In the genomic region with DNA sequence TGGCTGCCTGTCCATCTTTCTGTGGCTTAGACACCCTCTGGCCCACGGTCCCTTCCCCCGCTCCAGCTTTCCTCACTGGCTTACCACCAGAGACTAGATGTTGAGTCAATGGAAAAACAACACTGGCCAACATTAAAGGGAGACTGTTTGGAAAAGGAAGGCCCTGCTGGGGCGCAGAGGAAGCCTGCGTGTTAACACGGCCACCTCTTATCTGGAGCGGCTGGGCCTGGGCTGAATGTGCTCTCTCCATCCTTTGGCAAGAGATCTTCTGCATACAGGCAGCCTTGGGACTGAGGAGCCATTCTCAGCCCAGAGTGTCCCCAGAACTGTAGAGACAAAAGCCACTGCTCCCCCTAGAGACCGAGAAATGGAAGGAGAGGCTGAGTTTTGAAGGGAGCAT, we compare ENCODE assay signal across 18 mouse cellular contexts. TPM values are rescaled to one million over a fixed set of nuclear protein-coding genes. Genes with fewer than 3 reads are reported as not detected.
A peak's percentile ranks its signal among the peaks of the same experiment; 100 is the strongest.
DNase-seq lines count a peak whose midpoint lies in the region; ATAC-seq and TF ChIP-seq lines count a peak whose summit lies in the region.
"Had no signal": no experiment of that assay in that cellular context is flagged by ENCODE, and none has a peak within 500 bp of the region (broad histone marks: within the 10 kb centered on the region; RNA-seq: fewer than 3 reads in every experiment).

No protein-coding gene starts in this region.

- 81% methylated on average over 7 of the region's 7 CpGs for WGBS in intestine, postnatal 0 days
- WGBS in intestine, embryonic 16.5 days: 80% methylated on average over 7 of the region's 7 CpGs
- 61% methylated on average over 7 of the region's 7 CpGs for WGBS in heart, embryonic 16.5 days

- no peaks in the 10 kb centered on the region for H3K9me3 ChIP-seq in intestine, postnatal 0 days (ENCODE audit: control insufficient read depth)
- H3K9me3 ChIP-seq in intestine, embryonic 16.5 days (ENCODE audit: control insufficient read depth, low read length): no peaks in the 10 kb centered on the region
- H3K9me3 ChIP-seq in heart, embryonic 16.5 days (replicated peaks; ENCODE audit: control insufficient read depth, low read length): no peaks in the 10 kb centered on the region
- H3K9me3 ChIP-seq: limb, embryonic 10.5 days; stomach, embryonic 15.5 days had no signal

- no peak overlapping the region for H3K27ac ChIP-seq in intestine, postnatal 0 days (ENCODE audit: low read depth, low read length)
- H3K27ac ChIP-seq in intestine, embryonic 16.5 days (ENCODE audit: low read length): no peak overlapping the region
- no peak overlapping the region for H3K27ac ChIP-seq in heart, embryonic 16.5 days (ENCODE audit: low read length)
- H3K27ac ChIP-seq: limb, embryonic 10.5 days; stomach, embryonic 15.5 days had no signal

- ATAC-seq in intestine, postnatal 0 days: no peak
- no peak for ATAC-seq in intestine, embryonic 16.5 days
- ATAC-seq in heart, embryonic 16.5 days (replicated peaks; ENCODE audit: extremely low read depth, insufficient read depth, low FRiP score): peak; percentile 86

- DNase-seq in cerebellum, postnatal 10 days: peak; percentile 29 to 31
- no peak for DNase-seq in cerebellum, postnatal 14 days
- peak; percentile 25 for DNase-seq in R1 (ENCODE audit: low read depth, low spot score)
- no peak for DNase-seq in layer of hippocampus, postnatal 10 days (ENCODE audit: low spot score in 2 of 2)
- DNase-seq in T-cell, adult 2 months (ENCODE audit: low spot score): no peak
- DNase-seq: adrenal gland, postnatal 25 days; cerebellum, postnatal 25 days; kidney, adult 11 months; kidney, postnatal 36 days; lung, adult 2 months; right cerebral cortex, postnatal 14 days; thymus, postnatal 4 days had no signal

- H3K9ac ChIP-seq in intestine, postnatal 0 days (ENCODE audit: low read depth, low read length): no peak overlapping the region
- no peak overlapping the region for H3K9ac ChIP-seq in intestine, embryonic 16.5 days (ENCODE audit: low read depth, low read length)
- H3K9ac ChIP-seq in heart, embryonic 16.5 days (ENCODE audit: low read length): no peak overlapping the region
- H3K9ac ChIP-seq: stomach, embryonic 15.5 days had no signal

- H3K4me1 ChIP-seq in intestine, postnatal 0 days (replicated peaks; ENCODE audit: control insufficient read depth, insufficient read depth, low read length): no peaks in the 10 kb centered on the region
- H3K4me1 ChIP-seq in intestine, embryonic 16.5 days (ENCODE audit: control insufficient read depth, insufficient read depth, low read length): no peaks in the 10 kb centered on the region
- no peaks in the 10 kb centered on the region for H3K4me1 ChIP-seq in heart, embryonic 16.5 days (ENCODE audit: control insufficient read depth, insufficient read depth, low read length)
- H3K4me1 ChIP-seq: megakaryocyte, embryonic 14.5 days; stomach, embryonic 15.5 days had no signal

- H3K4me2 ChIP-seq in intestine, postnatal 0 days (replicated peaks; ENCODE audit: low read depth): no peak overlapping the region
- no peak overlapping the region for H3K4me2 ChIP-seq in intestine, embryonic 16.5 days (ENCODE audit: low read depth, low read length)
- no peak overlapping the region for H3K4me2 ChIP-seq in heart, embryonic 16.5 days (ENCODE audit: low read depth, low read length)
- H3K4me2 ChIP-seq: stomach, embryonic 15.5 days had no signal

- no peak overlapping the region for H3K4me3 ChIP-seq in intestine, postnatal 0 days (ENCODE audit: low read depth, low read length)
- H3K4me3 ChIP-seq in intestine, embryonic 16.5 days (ENCODE audit: low read length): no peak overlapping the region
- H3K4me3 ChIP-seq in heart, embryonic 16.5 days (ENCODE audit: low read length): no peak overlapping the region
- H3K4me3 ChIP-seq: limb, embryonic 10.5 days; megakaryocyte, embryonic 14.5 days; stomach, embryonic 15.5 days had no signal

- H3K36me3 ChIP-seq in intestine, postnatal 0 days (ENCODE audit: control insufficient read depth, insufficient read depth): no peaks in the 10 kb centered on the region
- H3K36me3 ChIP-seq in intestine, embryonic 16.5 days (ENCODE audit: control insufficient read depth, insufficient read depth, low read length): no peaks in the 10 kb centered on the region
- no peaks in the 10 kb centered on the region for H3K36me3 ChIP-seq in heart, embryonic 16.5 days (ENCODE audit: control insufficient read depth, insufficient read depth)
- H3K36me3 ChIP-seq: limb, embryonic 10.5 days; stomach, embryonic 15.5 days had no signal

- peak; percentile 33 for TF ChIP-seq CTCF in intestine, postnatal 0 days (IDR thresholded peaks at IDR 0.05; ENCODE audit: low read depth)

- peaks cover 11% of the 10 kb centered on the region for H3K27me3 ChIP-seq in intestine, postnatal 0 days (replicated peaks; ENCODE audit: control insufficient read depth, insufficient read depth, low read length)
- H3K27me3 ChIP-seq in intestine, embryonic 16.5 days (replicated peaks; ENCODE audit: control insufficient read depth, insufficient read depth, low read length): no peaks in the 10 kb centered on the region; the same call in 1 of the 2 replicates
- no peaks in the 10 kb centered on the region for H3K27me3 ChIP-seq in heart, embryonic 16.5 days (ENCODE audit: control insufficient read depth, insufficient read depth, low read length)
- H3K27me3 ChIP-seq: stomach, embryonic 15.5 days had no signal

RNA-seq across cellular contexts. Expression of a gene that starts 11.3 kb away (rescaled TPM):
- polyA plus RNA-seq in intestine, postnatal 0 days (2015; fragmentation: Nextera tagmentation; extraction: Ambion mirVana): 1.4 and 1.5 TPM in 2 replicates
- 1.8 TPM in 2 replicates for polyA plus RNA-seq in intestine, embryonic 16.5 days (2015; fragmentation: Nextera tagmentation; extraction: Ambion mirVana)
- 16.4 and 17.7 TPM in 2 replicates for polyA plus RNA-seq in heart, embryonic 16.5 days (2015; fragmentation: Nextera tagmentation; extraction: Ambion mirVana)
- 100 to 1,000 TPM in 1 of 2 experiments, 10 to 100 TPM in 1; 91.1 to 106 TPM for total RNA-seq in layer of hippocampus, postnatal 10 days (2021)

Comparison
In these comparisons a context has a peak if more than half of its experiments do, and no peak if none do; other contexts are left out.
1. DNase-seq: peak in cerebellum, postnatal 10 days (2 of 2) and R1 (single experiment); none in cerebellum, postnatal 14 days (0 of 2), layer of hippocampus, postnatal 10 days (0 of 2) and T-cell, adult 2 months (single experiment).